Mouse (Mus musculus) heart, adult 11 months (tissue): ENCODE results near the gene Ranbp2.

Experiments used
- DNase-seq: peaks from one replicate; pipeline ENCODE4 v3.0.0; 2022

Gene Ranbp2

GRCm38 (mm10) chr10:58446384-58447279 lies at the start of gene Ranbp2:
TSS of gene Ranbp2 (plus strand) at chr10:58446920.
- peak; percentile 100 for DNase-seq

GRCm38 (mm10) chr10:58398941-58399340 lies 47.8 kb upstream of the Ranbp2 start:
- peak; percentile 86 for DNase-seq

- peak; percentile 89 for DNase-seq
Observed at GRCm38 (mm10) chr10:58401838-58402237, 44.9 kb upstream of the Ranbp2 start.

- DNase-seq: peak; percentile 61
Observed at GRCm38 (mm10) chr10:58404639-58405038, 42.1 kb upstream of the Ranbp2 start.

GRCm38 (mm10) chr10:58405285-58405948 lies 41.3 kb upstream of the Ranbp2 start:
- peak; percentile 86 for DNase-seq

- peak; percentile 91 for DNase-seq
Observed at GRCm38 (mm10) chr10:58405949-58406305, 40.8 kb upstream of the Ranbp2 start.

GRCm38 (mm10) chr10:58412331-58412730 lies 34.4 kb upstream of the Ranbp2 start:
- peak; percentile 64 for DNase-seq

- DNase-seq: peak; percentile 71
Observed at GRCm38 (mm10) chr10:58412852-58413251, 33.9 kb upstream of the Ranbp2 start.

GRCm38 (mm10) chr10:58416702-58417101 lies 30.0 kb upstream of the Ranbp2 start:
- DNase-seq: peak; percentile 89

- DNase-seq: peak; percentile 57
Observed at GRCm38 (mm10) chr10:58418290-58418971, 28.3 kb upstream of the Ranbp2 start.

- peak; percentile 76 for DNase-seq
Observed at GRCm38 (mm10) chr10:58427930-58428329, 18.8 kb upstream of the Ranbp2 start.

- peak; percentile 78 for DNase-seq
Observed at GRCm38 (mm10) chr10:58445850-58446249, 870 bp upstream of the Ranbp2 start.

- DNase-seq: no peak
Observed at GRCm38 (mm10) chr10:58447280-58447781, 611 bp downstream of the Ranbp2 start.

GRCm38 (mm10) chr10:58451575-58451974 lies 4.9 kb downstream of the Ranbp2 start:
- no peak for DNase-seq

GRCm38 (mm10) chr10:58452185-58452584 lies 5.5 kb downstream of the Ranbp2 start:
- no peak for DNase-seq

- no peak for DNase-seq
Observed at GRCm38 (mm10) chr10:58459896-58460295, 13.2 kb downstream of the Ranbp2 start.

- no peak for DNase-seq
Observed at GRCm38 (mm10) chr10:58477086-58477755, 30.5 kb downstream of the Ranbp2 start.

- no peak for DNase-seq
Observed at GRCm38 (mm10) chr10:58478071-58478578, 31.4 kb downstream of the Ranbp2 start.

- no peak for DNase-seq
Observed at GRCm38 (mm10) chr10:58479954-58480490, 33.3 kb downstream of the Ranbp2 start.

GRCm38 (mm10) chr10:58491031-58491430 lies 44.3 kb downstream of the Ranbp2 start:
- DNase-seq: no peak

- DNase-seq: peak; percentile 85
Observed at GRCm38 (mm10) chr10:58495637-58496036, 48.9 kb downstream of the Ranbp2 start.

GRCm38 (mm10) chr10:58496732-58497131 lies 50.0 kb downstream of the Ranbp2 start:
- DNase-seq: no peak
